Mouse (Mus musculus): ENCODE measurements around the gene Adgb.

DNA sequence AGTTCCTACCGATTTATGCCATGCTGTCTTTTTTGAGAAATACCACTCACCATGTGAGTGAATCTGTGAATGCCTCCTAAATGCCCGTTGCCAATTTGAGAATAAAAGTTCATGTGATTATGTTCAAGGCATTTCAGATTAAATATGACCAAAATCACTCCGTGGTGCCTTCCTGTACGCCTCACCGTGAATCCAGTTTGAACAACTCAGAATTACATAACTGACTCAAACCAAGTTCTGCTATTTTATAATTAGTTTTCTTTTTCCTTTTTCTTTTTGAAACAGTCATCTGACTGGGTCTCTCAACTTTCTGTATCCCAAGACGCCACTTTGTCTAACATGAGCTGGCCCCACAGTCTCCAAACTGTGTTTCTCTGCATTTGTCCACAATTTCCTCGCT, 43.1 kb downstream of the Adgb start:
- TF ChIP-seq CTCF (IDR thresholded peaks at IDR 0.05; ENCODE audit: insufficient read depth, low read length) (no peak), POLR2A (IDR thresholded peaks at IDR 0.05; ENCODE audit: borderline replicate concordance, extremely low read depth, low read depth, low read length) (no peak)
